Mouse (Mus musculus) left cerebral cortex, adult 9 months (tissue): ENCODE measurements at regions not wholly inside any gene's neighbourhood (a gene's known extent, or its start where the extent isn't known, plus 50 kb on each side); places are given as distances from the start of the nearest gene placed in this dataset.

Experiments
- DNase-seq, 2 experiments: peaks; one replicate each; pipeline ENCODE4 v3.0.0; 2022; ENCODE audit warnings: low spot score in 2 of 2

DNA sequence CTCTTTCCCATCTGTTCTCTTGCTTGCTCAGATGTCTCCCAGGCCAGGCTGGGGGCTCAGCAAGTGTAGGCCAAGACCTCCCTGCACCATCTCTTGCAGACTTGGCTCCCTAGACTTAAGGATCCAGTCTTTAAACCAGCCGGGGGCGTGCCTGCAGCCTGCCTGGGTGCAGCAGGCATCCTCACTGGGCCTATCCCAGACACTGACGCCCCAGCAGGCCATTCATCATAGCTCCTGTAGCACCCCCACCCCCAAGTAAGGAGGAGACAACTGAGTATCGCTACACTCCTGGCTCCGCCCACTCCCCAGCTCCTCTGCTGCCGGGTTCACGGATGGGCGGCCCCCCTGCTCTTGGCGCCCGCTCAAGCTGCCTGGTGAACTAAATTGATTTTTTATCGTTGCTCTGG, 160.2 kb downstream of the Gm26897 start:
- peak; percentile 16 to 20 for DNase-seq

DNA sequence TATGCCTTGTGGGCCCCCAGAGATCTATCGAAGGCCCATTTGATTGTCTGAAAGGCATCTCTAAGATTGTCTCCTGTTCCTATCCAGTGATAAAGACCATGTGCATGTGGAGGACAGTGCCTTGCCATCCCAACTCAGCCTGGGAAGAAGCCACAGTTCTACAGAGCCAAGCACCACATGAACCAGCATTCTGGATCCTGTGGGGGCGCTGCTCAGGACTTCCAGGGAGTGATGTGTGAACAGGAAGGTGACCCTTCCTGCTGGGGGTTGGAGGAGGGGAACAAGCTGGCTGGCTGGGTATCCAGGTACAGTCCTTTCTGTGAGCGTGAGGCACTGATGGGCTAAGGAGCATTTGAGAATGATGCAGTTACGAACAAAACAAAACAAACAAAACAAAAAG, 163.8 kb downstream of the Gm26897 start:
- DNase-seq: no peak

DNA sequence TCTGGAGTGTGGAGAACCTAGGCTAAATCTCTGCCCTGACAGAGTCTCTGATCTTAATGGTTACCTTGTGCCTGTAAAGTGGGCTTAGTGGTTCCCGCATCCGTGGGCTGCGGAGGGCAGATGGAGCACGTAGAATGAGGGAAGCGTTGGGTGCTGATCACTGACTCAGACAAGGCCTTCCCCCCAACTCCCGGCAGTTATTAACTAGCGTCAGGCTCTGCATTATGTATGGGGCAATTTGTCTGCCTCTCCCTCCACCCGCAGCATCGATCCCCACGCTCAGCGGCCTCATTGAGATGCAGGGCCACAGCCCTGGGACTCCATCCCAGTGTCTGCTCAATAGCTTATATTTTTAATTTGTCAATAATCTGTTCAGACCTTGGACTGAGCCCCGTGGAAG, 164.8 kb downstream of the Gm26897 start:
- DNase-seq: no peak

DNA sequence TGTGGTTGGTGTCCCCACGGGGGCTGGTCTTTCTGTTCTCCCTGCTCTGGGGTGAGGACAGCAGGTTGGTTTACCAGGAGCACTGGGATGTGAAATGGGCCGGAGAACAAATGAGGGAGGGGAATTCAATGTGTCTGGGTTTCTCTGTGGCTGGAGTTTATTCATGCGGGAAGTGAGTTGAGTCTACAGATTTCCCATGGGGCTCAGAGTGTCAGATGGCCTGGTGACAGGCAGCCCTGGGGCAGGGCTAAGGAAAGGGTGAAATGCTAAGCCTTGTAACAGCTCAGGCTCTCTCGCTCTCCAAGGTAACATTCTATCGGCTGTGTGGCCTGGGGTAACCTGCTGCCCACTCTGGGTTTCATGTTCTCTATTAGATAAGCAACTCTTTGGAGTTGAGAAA, 167.5 kb downstream of the Gm26897 start:
- DNase-seq: no peak

DNA sequence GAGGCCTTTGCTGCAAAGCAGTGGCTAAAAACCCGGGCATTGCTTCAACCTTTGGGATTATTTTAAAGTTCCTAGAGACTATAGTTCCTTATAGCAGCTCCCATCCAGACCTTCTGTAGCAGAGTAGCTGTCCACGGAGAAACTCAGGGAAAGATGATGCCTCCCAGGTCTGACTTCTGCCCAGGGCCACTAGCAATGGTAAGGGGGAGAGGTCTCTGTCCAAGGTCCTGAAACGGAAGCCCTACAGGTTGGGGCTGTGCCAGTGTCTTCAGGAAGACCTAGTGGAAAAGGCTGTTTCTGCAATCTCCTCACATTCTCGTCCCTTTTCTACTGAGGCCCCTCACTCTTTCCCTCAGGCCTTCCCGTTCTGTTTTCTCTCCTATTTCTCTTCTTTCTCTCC, 168.0 kb downstream of the Gm26897 start:
- no peak for DNase-seq

DNA sequence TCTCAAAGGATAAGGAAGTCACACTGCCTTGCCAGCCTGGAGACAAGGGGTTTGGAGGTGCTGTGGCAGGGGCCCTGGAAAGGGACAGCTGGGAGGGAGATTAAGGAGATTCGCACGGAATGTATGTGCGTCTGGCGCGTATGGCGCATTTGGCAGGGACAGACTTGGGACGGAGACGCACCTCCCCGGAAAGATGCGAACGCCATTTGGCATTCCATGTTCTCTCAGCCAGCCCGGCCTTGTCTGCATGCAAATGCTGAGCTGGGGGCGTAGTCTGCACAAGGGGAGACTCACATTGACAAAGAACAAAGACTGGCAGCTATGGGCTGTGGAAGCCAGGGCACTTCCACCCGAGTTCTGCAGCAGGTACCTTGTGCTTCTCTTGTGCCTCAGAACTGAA, 174.4 kb downstream of the Gm26897 start:
- peak in 1 of 2 experiments; percentile 42 for DNase-seq

DNA sequence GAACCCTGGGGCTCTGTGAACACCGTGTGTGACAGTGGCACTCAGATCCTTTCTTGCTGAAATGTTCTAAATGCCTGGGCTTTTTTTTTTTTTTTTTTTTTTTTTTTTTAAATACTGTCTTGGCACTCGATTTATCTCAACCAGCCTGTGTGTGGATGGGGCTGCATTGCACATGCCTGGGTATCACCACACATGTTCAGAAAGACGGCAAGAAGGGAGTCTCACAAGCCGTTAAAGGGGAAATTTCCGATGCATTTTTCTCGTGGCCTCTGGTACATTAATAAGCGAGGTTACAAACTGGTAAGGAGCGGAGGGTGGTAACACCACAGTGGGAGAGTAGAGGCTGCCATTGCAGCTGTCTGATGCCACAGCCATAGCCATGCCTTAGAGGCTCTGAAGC, 176.8 kb downstream of the Gm26897 start:
- DNase-seq: no peak

DNA sequence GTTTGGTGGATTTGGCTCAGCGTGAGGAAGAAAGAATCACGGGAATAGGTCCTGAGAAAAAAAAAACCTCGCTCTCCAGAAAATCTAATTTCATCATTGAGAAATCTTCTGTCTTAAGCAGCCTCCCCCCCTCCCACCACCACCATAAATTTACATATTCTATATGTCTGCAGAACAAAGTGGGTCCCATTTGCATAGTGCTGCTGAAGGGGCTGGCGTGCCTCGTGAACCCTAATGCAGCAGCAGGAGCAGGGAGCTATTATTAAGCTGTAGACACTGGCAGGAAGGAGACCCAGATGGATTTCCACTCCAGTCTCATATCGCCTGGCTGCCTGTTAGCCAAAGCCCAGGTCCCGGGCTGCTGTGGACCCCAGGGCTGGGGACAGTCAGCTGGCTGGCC, 179.6 kb downstream of the Gm26897 start:
- no peak for DNase-seq

DNA sequence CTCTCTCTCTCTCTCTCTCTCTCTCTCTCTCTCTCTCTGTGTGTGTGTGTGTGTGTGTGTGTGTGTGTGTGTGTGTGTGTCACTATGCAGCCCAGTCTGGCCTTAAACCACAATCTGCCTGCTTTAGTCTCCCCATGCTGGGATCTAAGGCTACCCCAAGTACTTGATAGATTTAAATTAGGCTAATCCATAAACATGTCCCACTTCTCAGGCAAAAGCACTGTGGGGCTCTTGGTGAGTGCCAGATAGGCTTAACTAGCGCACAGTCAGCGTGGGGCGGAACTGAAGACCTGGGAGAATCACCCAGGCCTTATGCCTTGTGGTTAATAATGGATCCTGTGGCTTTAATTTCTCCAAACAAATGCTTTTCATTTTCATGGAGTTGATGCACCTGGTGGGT, 180.6 kb downstream of the Gm26897 start:
- no peak for DNase-seq

DNA sequence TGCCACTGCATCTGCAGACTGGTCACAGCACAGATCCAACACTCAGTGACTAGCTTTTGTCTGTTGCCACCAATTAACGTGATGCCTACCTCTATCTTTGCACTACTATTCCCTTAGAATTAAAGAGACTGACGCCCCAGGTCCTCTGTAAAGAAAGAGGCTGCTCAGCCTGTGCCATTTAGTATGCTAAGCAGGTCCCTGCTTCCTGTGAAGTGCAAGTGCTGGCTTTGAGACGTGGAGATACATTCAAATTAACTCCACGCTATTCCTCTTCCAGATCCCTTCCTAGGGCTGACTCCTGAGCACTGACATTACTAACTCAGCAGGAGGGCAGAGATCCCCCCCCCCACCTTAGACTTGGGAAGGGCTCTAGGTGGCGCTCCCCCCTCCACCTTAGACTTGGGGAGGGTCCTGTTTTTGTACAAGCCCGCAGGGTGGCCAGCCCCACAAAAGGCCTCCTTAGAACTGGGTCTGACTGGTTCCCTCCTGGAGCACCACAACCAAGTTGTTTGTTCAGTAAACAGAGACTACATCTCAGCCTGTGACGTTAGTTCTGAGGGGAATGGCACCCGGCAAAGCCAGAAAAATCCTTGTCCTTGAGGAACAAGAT, 184.0 kb downstream of the Gm26897 start:
- no peak for DNase-seq

DNA sequence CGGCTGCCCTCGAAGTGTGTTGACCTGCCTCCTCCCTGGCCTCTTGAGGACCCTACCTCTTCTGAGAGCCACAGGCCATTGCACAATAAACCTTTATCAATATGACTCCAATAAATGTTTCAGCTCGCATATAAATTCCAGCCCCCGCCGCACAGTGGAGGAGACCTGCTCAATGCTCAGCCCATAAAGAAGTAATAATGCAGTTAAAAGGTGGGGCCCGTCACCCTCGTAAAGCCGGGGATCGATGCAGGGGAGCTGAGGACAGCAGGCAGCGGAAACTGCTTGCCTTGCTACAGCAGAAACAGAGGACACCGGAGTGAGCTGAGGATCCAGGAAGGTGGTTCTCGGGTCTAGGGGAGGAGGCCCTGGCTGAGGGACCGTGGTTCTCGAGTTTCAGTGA, 185.2 kb downstream of the Gm26897 start:
- DNase-seq: no peak

DNA sequence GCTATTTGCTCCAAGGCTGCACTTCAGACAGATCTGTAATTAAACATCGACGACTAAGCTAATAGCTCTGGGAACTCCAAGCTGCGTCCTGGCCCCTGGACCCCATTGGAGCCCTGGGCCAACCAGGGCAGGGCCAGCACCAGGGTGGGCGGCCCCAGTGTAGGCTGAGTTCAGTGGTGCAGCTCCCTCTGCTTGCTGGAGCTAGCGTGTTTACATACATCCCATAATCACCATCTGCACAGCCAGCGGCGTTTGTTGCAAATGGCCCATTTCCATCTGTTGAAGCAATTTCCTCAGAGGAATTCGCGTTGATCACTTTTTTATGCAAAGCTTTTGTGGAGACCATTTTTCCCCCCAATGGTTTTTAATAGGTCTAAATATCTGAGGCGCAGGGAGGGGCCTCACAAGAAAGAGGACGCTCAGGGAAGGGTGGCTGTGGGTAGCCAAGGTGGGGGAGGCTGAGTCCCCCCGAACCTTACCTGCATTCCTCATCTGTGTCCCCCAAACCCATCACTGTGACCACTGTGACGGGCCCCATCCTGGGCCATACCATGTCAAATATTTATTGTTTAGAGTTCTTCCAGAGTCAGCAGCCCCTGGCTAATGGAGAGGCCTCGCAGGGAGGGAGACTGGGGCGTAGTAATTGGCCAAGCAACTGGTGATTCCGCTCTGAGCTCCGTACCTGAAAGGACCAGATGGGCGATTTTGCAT, 189.4 kb downstream of the Gm26897 start:
- no peak for DNase-seq

DNA sequence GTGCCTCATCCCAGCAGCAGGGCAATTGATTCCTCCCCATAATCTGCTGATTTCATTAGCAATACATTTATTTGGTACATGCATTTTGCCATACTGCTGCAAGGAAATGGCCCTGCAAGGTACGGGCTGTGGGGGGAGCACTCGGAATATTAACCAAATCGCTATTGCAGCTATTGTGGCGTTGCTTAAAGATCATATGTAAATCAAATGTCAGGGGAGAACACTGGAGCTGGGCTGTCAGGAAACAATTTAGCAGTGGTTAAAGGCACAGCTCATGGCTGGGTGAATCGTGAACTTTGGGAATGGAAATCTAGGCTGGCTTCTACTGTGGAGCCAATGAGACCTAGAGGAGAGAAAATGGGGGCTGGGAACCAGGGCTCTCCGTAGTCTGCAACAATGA, 192.0 kb downstream of the Gm26897 start:
- DNase-seq: no peak

DNA sequence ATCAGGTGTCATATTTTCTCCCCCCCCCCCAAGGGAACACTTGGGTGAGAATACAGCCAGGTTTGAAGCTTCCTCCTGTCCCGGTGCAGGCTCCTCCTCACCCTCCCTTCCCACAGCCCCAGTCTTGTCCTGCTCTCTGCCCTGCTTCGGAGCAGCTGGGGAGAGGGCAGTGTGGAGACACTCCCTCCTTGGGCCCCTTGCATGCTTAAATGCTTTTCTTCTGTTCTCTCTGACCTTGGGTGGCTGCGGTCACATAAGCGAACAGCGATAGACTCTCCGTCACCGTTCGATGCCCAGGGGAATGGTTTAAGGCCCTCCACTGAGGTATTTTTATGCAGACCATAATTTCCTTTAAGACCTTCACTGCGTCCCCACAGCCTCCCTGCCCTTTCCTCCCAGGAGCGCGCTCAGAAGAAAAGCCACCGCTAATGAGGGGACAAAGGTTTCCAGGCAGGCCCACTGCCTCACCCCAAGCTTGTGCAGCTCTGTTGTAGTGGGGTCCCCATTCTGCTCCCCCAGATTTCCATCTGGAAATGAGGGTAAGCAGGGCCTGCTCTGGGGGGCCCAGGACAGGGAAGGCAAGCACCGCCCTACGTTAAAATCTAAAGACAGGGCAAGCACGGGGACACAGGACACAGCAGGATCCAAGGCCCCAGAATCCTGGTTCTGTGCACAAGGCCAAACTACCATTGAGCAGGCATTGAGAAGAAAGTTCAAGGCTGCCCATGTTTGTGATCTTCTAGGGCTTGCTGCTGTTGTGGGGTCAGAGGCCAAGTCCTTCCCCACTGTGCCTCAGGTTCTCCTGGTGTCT, 195.7 kb downstream of the Gm26897 start:
- DNase-seq: no peak

DNA sequence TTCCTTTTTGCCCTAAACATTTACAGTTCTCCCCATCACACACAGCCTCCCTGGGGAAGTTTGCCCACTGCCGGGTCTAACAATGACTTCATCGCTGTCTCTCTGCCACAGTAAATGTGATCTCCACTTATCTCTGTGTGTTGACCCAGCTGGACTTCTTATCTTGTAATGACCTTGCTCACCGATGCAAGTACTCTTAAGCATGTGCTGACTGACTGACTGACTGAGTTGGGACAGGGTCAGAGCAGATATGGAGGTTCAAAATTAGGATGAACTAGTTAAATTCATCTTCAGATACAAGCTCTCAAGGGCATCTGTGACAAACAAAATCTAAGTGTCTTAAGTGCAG, 196.2 kb downstream of the Gm26897 start:
- DNase-seq: no peak

DNA sequence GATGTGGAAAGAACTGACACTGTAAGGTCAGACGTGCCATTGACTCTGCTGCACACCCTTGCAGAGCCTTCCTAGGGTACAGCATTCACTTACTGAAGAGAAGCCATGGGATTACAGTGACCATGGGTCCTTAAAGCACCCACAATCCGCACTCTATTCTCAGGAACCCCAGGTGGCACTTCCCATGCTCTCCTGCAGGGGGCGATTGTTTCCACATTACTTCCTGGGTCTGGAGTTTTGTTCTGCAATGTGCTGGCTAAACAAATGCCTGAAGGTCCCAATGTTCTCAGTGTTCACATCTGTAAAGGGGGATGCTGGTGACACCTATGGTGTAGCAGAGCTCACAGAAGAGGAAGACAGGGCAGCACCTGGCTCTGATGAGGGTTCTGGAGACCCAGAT, 198.0 kb downstream of the Gm26897 start:
- peak in 1 of 2 experiments; percentile 17 for DNase-seq

DNA sequence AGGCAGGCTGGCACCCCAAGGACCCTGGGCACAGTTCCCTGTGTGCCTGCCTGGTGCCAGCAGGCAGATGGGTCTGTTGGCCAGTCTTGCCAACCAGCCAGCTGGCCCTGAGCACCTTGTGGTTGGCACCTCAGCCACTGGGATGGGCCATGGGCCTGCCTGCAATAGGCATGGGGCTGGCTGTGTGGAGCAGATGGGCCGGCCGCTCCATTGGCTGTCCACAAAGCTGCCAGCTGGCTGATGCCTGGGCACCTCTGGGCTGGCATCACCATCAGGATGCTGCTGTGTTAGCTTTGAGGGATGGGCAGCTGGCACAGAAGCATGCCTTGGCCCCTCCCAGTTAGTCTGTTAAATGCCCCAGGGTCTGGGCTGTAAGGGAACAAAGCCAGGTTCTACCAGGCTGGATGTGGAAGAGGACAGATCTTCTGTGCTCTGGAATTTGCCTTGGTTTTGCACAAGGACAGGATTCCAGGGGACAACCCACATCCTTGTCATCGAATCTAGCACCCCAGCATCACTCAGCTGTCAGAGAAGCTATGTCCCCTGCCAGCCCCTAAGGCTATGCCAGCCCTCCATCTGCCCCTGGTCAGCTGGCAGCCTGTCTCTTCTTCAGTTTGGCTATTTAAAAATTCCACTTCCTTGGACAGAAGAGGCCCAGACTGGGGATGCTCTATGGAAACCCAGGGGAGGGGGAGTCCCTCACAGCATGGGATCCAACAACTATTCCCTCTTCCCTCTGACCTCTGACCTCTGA, 201.8 kb downstream of the Gm26897 start:
- DNase-seq: no peak

DNA sequence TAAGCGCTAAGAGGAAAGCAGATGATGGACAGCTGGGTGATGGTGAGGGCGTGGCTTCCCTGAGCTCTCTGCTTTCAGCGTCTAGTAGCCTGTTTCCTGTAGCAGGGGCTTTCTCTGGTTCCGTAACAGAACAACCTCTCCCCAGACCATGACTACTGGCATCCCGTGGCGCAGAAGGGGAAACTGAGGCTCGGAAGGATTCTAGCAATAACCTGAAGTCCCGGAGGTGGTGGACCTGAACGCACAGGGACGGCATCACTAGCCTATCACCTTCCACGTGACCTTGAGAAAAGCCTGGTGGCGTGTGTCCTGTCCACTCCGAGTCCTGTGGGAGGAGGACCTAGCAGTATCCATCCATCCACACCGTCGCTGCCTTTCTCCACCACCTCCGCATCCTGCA, 208.1 kb downstream of the Gm26897 start:
- no peak for DNase-seq

DNA sequence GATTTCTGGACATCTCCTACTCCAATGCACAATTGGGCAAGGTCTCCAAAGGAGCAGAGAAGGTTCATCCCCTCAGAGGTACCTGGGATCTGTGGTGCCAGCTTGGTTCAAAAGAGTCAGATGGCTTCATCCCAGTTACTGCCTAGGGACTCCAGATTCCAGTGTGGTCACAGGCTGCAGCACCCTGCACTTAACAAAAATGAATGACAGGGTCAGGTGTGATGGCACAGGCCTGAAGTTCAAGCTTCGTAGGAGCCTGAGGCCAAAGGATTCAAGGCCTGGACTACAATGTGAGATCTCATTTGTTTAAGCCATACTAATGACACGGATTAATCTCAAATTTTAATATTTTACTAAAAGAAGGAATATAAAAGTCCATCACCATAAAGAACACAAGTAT, 209.1 kb downstream of the Gm26897 start:
- DNase-seq: no peak

DNA sequence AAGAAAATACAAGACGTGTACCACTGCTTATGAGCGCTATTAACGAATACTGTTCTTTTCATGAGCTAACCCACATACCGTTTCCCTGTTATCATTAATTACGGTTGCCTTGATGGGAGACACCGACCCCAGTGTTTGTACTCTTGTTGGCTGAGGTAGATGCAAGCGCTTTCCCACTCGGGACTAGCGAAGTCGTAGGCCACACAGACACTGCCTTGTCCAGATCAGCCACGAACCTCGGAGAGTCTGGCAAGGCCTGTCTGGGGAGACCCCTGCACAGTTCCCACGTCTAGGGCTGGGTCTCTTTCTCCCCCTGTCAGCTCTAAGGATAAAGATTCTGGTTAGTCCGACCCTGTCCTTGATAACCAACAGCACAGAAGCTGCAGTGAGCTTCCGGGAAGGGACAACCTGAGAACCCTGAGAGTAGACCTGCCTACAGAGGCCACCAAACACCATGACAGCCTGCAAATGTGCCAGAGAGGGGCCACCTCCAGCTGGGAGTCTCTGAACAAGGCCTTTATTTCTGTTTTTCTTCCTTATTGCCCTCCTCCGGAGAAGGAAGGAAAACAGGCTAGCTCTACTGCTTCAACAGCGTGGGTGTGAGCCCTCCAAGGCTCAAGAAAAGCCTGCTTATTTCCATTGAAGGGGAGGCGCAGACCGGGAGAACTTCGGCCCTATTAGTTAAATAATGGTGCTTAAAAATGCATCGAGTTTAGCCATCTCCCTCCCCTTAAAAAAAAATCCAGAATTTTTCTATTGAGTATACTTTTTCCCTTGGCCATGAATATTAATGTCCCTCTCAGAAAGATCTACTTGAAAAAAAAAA, 209.8 kb downstream of the Gm26897 start:
- DNase-seq: no peak

DNA sequence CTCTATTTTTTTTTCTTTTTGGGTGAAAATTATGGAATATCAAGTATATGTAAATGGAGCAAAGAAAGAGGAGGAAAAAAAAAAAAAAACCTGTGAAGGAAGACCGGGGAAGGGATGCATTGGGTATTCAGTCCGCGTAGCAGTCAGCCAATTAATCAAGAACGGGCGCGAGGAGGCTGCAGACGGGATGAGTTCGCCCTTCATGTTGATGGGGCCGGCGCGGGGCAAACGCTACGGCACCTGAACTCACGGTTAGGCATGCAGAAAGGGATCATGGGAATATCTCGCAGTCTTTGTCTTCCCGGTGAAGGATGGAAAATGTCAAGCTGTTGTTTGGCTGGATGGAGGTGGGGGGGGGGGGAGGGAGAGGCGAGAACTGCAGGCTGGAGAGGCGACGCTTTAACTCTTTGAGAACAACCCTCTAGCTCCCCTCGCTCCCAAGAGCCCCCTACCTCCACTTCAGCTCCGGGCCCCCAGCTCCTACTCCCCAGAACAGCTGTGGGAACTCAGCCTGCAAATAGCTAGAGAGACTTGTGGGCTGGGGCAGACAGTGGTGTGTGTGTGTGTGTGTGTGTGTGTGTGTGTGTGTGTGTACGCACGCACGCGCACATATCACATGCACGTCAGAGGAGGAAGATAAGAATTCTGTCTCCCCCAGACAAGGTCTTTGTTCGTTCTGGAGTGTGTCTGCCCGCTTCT, 210.7 kb downstream of the Gm26897 start:
- DNase-seq: no peak
